12 mouse cellular contexts compared by ENCODE assay signal in the genomic region with DNA sequence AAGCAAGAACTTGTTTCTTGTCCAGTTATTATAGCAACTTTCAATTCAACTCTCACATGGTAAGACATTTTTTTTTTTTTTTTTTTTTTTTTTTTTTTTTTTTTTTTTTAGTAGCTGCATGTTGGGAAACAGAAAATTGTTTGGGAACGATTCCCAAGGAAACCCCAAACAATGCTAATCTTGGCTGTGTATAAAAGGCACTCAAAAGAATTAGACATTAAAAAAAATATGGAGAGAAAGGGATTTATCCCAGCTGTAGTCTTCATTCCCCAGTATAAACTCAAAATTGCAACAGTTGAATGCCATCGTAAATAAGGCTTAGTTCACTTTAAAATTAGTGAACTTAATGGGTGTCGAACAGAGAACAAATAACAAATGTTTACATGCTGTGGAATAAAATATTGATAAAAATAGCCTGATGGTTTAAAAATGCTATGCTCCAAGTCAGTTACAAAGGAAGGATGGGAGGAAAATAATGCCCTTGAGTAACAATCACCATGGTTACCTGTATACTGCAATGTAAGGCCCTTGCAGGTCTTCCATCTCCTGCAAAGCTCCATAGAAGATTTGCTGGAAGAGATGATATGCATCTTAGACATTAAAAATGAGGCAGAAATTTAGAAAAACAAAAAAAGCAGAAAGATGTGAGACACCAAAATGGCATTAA.
"Had no signal": no experiment of that assay in that cellular context is flagged by ENCODE, and none has a peak within 500 bp of the region (broad histone marks: within the 10 kb centered on the region; RNA-seq: fewer than 3 reads in every experiment).

No protein-coding gene starts in this region.

- H3K9ac ChIP-seq: intestine, embryonic 15.5 days; liver, embryonic 15.5 days; midbrain, embryonic 13.5 days; neural tube, embryonic 13.5 days had no signal

- H3K27me3 ChIP-seq: intestine, embryonic 15.5 days; liver, embryonic 15.5 days; midbrain, embryonic 13.5 days; neural tube, embryonic 13.5 days had no signal

- ATAC-seq: intestine, embryonic 15.5 days; midbrain, embryonic 13.5 days had no signal

- H3K4me3 ChIP-seq: intestine, embryonic 15.5 days; left cerebral cortex, adult 2 months; limb, embryonic 10.5 days; liver, embryonic 15.5 days; midbrain, embryonic 13.5 days; neural tube, embryonic 13.5 days had no signal

- H3K27ac ChIP-seq: intestine, embryonic 15.5 days; left cerebral cortex, adult 2 months; limb, embryonic 10.5 days; liver, embryonic 15.5 days; midbrain, embryonic 13.5 days; neural tube, embryonic 13.5 days had no signal

- DNase-seq: kidney, adult 18-20 months; kidney, postnatal 14 days; right cerebral cortex, adult 18-20 months; right cerebral cortex, postnatal 25 days; thymus, postnatal 36 days had no signal

- H3K36me3 ChIP-seq: intestine, embryonic 15.5 days; limb, embryonic 10.5 days; liver, embryonic 15.5 days; midbrain, embryonic 13.5 days; neural tube, embryonic 13.5 days had no signal

- H3K4me1 ChIP-seq: intestine, embryonic 15.5 days; limb, embryonic 10.5 days; liver, embryonic 15.5 days; midbrain, embryonic 13.5 days; neural tube, embryonic 13.5 days had no signal

- H3K9me3 ChIP-seq: intestine, embryonic 15.5 days; limb, embryonic 10.5 days; liver, embryonic 15.5 days; midbrain, embryonic 13.5 days; neural tube, embryonic 13.5 days had no signal

- H3K4me2 ChIP-seq: intestine, embryonic 15.5 days; liver, embryonic 11.5 days; liver, embryonic 15.5 days; midbrain, embryonic 13.5 days; neural tube, embryonic 13.5 days had no signal
